Mouse (Mus musculus): Measurements from ENCODE around the gene D5Ertd579e.

DNA sequence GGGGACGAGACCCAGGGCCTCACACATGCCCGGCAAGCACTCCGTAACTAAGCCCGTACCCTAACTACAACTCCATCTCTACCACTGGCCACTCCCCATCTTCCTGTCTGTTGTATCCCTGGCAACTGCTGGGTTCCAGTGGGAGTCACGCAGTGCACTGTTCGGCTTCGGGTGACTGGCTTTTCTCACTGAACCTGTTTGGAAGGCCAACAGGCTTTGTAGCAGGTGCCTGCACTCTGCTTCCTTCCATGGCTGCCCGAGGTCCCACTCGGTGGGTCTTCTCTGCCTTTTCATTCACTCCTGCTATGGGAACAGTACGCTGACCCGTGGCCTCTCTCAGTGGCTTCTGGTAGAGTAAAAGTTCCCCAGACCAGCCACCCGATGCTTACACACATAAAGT, 30.0 kb upstream of the D5Ertd579e start:
- TF ChIP-seq CTCF (conservative IDR thresholded peaks at IDR 0.05; ENCODE audit: low read length), result no peak
- TF ChIP-seq POU5F1 (IDR thresholded peaks at IDR 0.05; ENCODE audit: borderline replicate concordance, low read length), result no peak

All from E14TG2a.4 (cell line).